Mouse (Mus musculus) neural tube, embryonic 14.5 days (tissue): ENCODE results near the gene Lum. TPM values are rescaled to one million over a fixed set of nuclear protein-coding genes. Genes with fewer than 3 reads are reported as not detected.

Experiments used
- ATAC-seq: fragments of 200-750 bp; cut with Nextera tagmentation; 2 replicates; pipeline ENCODE4 v1.8.0; 2017; ENCODE audit warnings: low read depth, mild to moderate bottlenecking, moderate TSS enrichment, moderate library complexity
- H3K27ac ChIP-seq: fragments of 300-500 bp; sonication (generic); 2 replicates; pipeline ENCODE4 v1.5.1; 2014; ENCODE audit warnings: low read depth, mild to moderate bottlenecking, control low read depth, low read length, moderate library complexity, mixed read lengths
- H3K27me3 ChIP-seq: fragments of 300-500 bp; sonication (generic); 2 replicates; pipeline ENCODE4 v1.6.1; 2014; ENCODE audit warnings: low read length; ENCODE audit not compliant: control insufficient read depth, insufficient read depth
- H3K36me3 ChIP-seq: fragments of 300-500 bp; sonication (generic); 2 replicates; pipeline ENCODE4 v1.6.1; 2014; ENCODE audit warnings: low read length, mixed read lengths; ENCODE audit not compliant: control insufficient read depth, insufficient read depth
- H3K4me1 ChIP-seq: fragments of 300-500 bp; sonication (generic); 2 replicates; pipeline ENCODE4 v1.6.1; 2014; ENCODE audit warnings: low read length; ENCODE audit not compliant: control insufficient read depth, insufficient read depth
- H3K4me2 ChIP-seq: fragments of 300-500 bp; sonication (generic); 2 replicates; pipeline ENCODE4 v1.6.1; 2014; ENCODE audit warnings: mild to moderate bottlenecking, low read depth, low read length, control low read depth
- H3K4me3 ChIP-seq: fragments of 300-500 bp; sonication (generic); 2 replicates; pipeline ENCODE4 v1.5.1; 2014; ENCODE audit warnings: low read depth, low read length, control low read depth, mixed read lengths
- H3K9ac ChIP-seq: fragments of 300-500 bp; sonication (generic); replicated peaks from 2 replicates; pipeline ENCODE4 v1.6.1; 2014; ENCODE audit warnings: low read depth, mild to moderate bottlenecking, control low read depth, low read length, mixed read lengths
- H3K9me3 ChIP-seq: fragments of 300-500 bp; sonication (generic); 2 replicates; pipeline ENCODE4 v1.6.1; 2016; ENCODE audit warnings: low read length; ENCODE audit not compliant: control insufficient read depth
- WGBS: fragments of 180-500 bp; shearing (Covaris S2); extraction: QIAGEN DNeasy Blood & Tissue Kit; methylation state at CpG from one replicate; pipeline ENCODE4 v1.1.7; 2014; 5-methylcytosine and 5-hydroxymethylcytosine counted together
- polyA plus RNA-seq: library from polyadenylated mRNA; unstranded; fragments of >200 nt; fragmentation: Nextera tagmentation; extraction: Ambion mirVana; gene quantifications from 2 replicates; pipeline ENCODE4 v1.2.1, GENCODE M21; 2014

Lum gene
- polyA plus RNA-seq, 1 experiment from 2014 or later = 0.70 TPM

DNA sequence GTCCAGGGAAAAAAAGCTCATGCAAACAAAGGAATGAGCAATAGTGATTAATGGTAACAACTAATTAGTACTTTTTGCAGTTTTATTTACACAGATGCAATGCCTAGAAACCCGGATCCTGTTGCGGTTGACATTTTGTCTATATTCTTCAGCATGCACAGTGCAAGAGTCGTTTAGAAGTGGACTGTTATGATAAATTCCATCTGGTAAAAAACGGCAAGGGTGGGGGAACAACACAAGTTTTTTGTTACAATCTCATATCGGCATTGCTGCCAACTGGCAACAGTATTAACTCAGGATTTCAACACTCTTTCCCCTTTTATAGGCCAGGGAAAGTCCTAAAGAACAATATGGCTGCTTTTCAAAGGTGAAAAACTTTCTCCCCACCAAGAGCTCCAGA is 22.2 kb downstream of the Lum start:
- no peaks in the 10 kb centered on the region for H3K9me3 ChIP-seq
- no peaks in the 10 kb centered on the region for H3K4me1 ChIP-seq
- WGBS = 86% methylated on average over 5 of the region's 5 CpGs
- no peaks in the 10 kb centered on the region for H3K36me3 ChIP-seq
- no peak overlapping the region for H3K4me2 ChIP-seq
- H3K27me3 ChIP-seq = no peaks in the 10 kb centered on the region
- no peak overlapping the region for H3K9ac ChIP-seq
- H3K4me3 ChIP-seq = no peak overlapping the region
- H3K27ac ChIP-seq = no peak overlapping the region
- no peak for ATAC-seq

DNA sequence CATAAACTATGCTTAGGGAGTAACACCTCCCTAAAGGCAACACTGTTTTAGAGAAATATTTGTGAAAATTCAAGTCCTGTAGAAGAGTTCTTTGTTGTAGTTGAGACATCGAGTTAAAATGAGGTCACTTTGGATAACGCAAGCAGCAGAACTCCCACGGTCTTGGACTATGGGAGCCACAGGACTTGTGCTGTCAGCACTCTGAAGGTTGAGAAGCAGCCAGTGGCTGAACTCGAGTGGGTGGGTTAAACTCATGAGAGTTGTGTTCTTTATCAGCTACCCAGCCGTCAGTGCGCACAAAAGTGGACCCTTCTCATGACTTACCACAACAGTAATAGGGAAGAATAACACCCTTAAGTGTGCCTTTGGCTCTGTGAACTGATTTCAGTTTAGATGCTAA is 24.6 kb downstream of the Lum start:
- Histone ChIP-seq H3K27ac (no peak overlapping the region), H3K9ac (no peak overlapping the region), H3K9me3 (no peaks in the 10 kb centered on the region), H3K4me2 (no peak overlapping the region), H3K36me3 (no peaks in the 10 kb centered on the region), H3K4me1 (no peaks in the 10 kb centered on the region), H3K4me3 (no peak overlapping the region), H3K27me3 (no peaks in the 10 kb centered on the region)
- no peak for ATAC-seq
- 92% methylated on average over 6 of the region's 6 CpGs for WGBS

DNA sequence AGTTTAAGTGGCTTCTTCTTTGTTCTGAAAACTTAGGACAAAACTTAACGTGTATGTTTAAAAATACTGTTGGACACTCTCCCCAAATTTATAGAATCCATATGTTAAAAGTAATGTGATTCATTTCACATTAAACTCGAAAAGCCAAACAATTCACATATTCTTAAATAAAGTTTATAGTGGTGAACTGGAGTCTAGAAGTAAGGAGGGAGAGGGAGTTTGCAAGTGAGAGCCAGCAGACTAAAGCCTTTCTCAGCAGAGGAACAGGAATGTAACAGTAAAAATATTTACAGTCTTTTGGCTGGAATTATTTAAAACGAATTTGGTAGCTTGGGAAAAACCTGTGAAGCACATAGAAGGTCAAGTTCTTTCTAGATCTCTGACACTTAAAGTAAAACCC is 26.1 kb downstream of the Lum start:
- no peak overlapping the region for H3K4me3 ChIP-seq
- H3K4me1 ChIP-seq = no peaks in the 10 kb centered on the region
- no peak overlapping the region for H3K9ac ChIP-seq
- no peak overlapping the region for H3K27ac ChIP-seq
- no peaks in the 10 kb centered on the region for H3K36me3 ChIP-seq
- no peaks in the 10 kb centered on the region for H3K9me3 ChIP-seq
- H3K27me3 ChIP-seq = no peaks in the 10 kb centered on the region
- H3K4me2 ChIP-seq = no peak overlapping the region
- 62% methylated on average over 3 of the region's 3 CpGs for WGBS
- no peak for ATAC-seq

DNA sequence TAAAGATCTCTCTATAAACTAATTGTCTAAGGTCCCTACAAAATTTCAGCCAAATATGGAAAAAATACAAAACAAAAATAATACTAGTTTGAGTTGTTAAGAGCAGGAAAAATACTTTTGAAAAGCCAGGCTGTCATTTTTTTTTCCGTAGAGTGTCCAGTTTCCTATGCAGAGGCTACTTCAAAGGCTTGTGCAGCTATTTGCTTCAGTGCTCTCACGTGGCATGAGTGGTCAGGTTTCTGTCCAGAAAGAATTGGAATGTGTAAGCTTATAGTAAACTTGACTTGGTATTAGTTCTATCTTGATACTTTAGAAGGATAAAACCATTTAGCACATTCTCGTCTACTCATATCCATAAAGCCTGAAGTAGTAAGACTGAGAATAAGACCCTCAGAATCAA is 26.8 kb downstream of the Lum start:
- Histone ChIP-seq H3K4me2 (no peak overlapping the region), H3K4me3 (no peak overlapping the region), H3K4me1 (no peaks in the 10 kb centered on the region), H3K27me3 (no peaks in the 10 kb centered on the region), H3K36me3 (no peaks in the 10 kb centered on the region), H3K9me3 (no peaks in the 10 kb centered on the region), H3K27ac (no peak overlapping the region), H3K9ac (no peak overlapping the region)
- 87% methylated on average over 3 of the region's 3 CpGs for WGBS
- ATAC-seq = no peak

GRCm38 (mm10) chr10:97595680-97596079 is 30.8 kb downstream of the Lum start:
- Histone ChIP-seq H3K9me3 (no peaks in the 10 kb centered on the region), H3K9ac (no peak overlapping the region), H3K4me2 (no peak overlapping the region), H3K27me3 (no peaks in the 10 kb centered on the region), H3K36me3 (no peaks in the 10 kb centered on the region), H3K4me1 (no peaks in the 10 kb centered on the region), H3K27ac (no peak overlapping the region), H3K4me3 (no peak overlapping the region)
- ATAC-seq = no peak
- WGBS = 92% methylated on average over 1 of the region's 1 CpGs

GRCm38 (mm10) chr10:97601744-97602143 is 36.8 kb downstream of the Lum start:
- Histone ChIP-seq H3K9me3 (no peaks in the 10 kb centered on the region), H3K9ac (no peak overlapping the region), H3K4me1 (no peaks in the 10 kb centered on the region), H3K27ac (no peak overlapping the region), H3K36me3 (no peaks in the 10 kb centered on the region), H3K4me3 (no peak overlapping the region), H3K27me3 (no peaks in the 10 kb centered on the region), H3K4me2 (no peak overlapping the region)
- ATAC-seq = no peak
- WGBS = 75% methylated on average over 4 of the region's 4 CpGs

- ATAC-seq = no peak
- Histone ChIP-seq H3K4me1 (no peaks in the 10 kb centered on the region), H3K4me3 (no peak overlapping the region), H3K9ac (no peak overlapping the region), H3K36me3 (no peaks in the 10 kb centered on the region), H3K4me2 (no peak overlapping the region), H3K9me3 (no peaks in the 10 kb centered on the region), H3K27ac (no peak overlapping the region), H3K27me3 (no peaks in the 10 kb centered on the region)
Measured at GRCm38 (mm10) chr10:97603256-97603655, 38.3 kb downstream of the Lum start.

- Histone ChIP-seq H3K36me3 (no peaks in the 10 kb centered on the region), H3K9ac (no peak within 1 kb of the TSS), H3K4me1 (no peaks in the 10 kb centered on the region), H3K4me3 (no peak within 1 kb of the TSS), H3K9me3 (no peaks in the 10 kb centered on the region), H3K27ac (no peak within 1 kb of the TSS), H3K4me2 (no peak within 1 kb of the TSS), H3K27me3 (no peaks in the 10 kb centered on the region)
- 86% methylated on average over 2 of the region's 2 CpGs for WGBS
- no peak for ATAC-seq
Measured at GRCm38 (mm10) chr10:97606579-97606978, 41.7 kb downstream of the Lum start, which contains the start of gene Kera. TSS of gene Kera (plus strand) at chr10:97606879.
